23 mouse cellular contexts compared by ENCODE assay signal in the genomic region with DNA sequence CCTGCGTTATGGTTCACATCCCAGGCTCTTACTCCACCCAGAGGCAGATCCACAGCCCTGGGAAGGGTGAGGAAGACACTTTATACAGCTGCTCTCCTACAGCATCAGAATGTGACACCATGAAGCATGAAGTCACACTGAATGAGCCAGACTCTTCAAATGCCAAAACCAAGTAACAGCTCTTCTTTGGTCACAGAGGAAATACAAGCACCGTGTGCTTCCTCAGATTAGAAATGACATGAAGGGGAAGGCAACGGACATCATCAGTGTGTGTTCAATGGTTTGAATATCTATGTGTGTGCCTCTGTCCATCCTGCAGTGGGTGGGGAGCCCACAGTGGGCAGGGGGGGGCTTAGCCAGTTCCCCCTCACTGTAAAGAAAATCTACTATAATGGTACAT.
DNase-seq lines count a peak whose midpoint lies in the region; ATAC-seq lines count a peak whose summit lies in the region.
"Had no signal": no experiment of that assay in that cellular context is flagged by ENCODE, and none has a peak within 500 bp of the region (broad histone marks: within the 10 kb centered on the region; RNA-seq: fewer than 3 reads in every experiment).

No protein-coding gene starts in this region.

- H3K9ac ChIP-seq in liver, embryonic 12.5 days, result no peak overlapping the region
- no peak overlapping the region for H3K9ac ChIP-seq in kidney, embryonic 15.5 days
- H3K9ac ChIP-seq: embryonic facial prominence, embryonic 12.5 days; forebrain, embryonic 13.5 days; forebrain, embryonic 15.5 days; forebrain, postnatal 0 days had no signal

- no peaks in the 10 kb centered on the region for H3K9me3 ChIP-seq in liver, embryonic 12.5 days (replicated peaks)
- H3K9me3 ChIP-seq in kidney, embryonic 15.5 days (replicated peaks), result no peaks in the 10 kb centered on the region
- H3K9me3 ChIP-seq: embryonic facial prominence, embryonic 10.5 days; embryonic facial prominence, embryonic 12.5 days; forebrain, embryonic 13.5 days; forebrain, embryonic 15.5 days had no signal

- H3K4me1 ChIP-seq in liver, embryonic 12.5 days, result peaks cover 14% of the 10 kb centered on the region; the same call in 1 of the 2 replicates
- no peaks in the 10 kb centered on the region for H3K4me1 ChIP-seq in kidney, embryonic 15.5 days
- H3K4me1 ChIP-seq: embryonic facial prominence, embryonic 12.5 days; forebrain, embryonic 15.5 days had no signal

- H3K36me3 ChIP-seq in liver, embryonic 12.5 days, result no peaks in the 10 kb centered on the region
- no peaks in the 10 kb centered on the region for H3K36me3 ChIP-seq in kidney, embryonic 15.5 days
- H3K36me3 ChIP-seq: embryonic facial prominence, embryonic 10.5 days; embryonic facial prominence, embryonic 12.5 days; forebrain, embryonic 15.5 days had no signal

- 15% methylated on average over 3 of the region's 3 CpGs for WGBS in liver, embryonic 12.5 days (ENCODE audit: insufficient replicate concordance)
- WGBS in kidney, embryonic 15.5 days, result 76% methylated on average over 3 of the region's 3 CpGs

- peak; percentile 24; the same call in 1 of the 2 replicates for ATAC-seq in liver, embryonic 12.5 days
- peak; percentile 91 for ATAC-seq in common myeloid progenitor, adult 5-6 weeks (replicated peaks; ENCODE audit: low read depth, poor library complexity, severe bottlenecking)
- peak; percentile 88 to 89 for ATAC-seq in hematopoietic stem cell, adult 5-6 weeks (replicated peaks in 1 of 2; ENCODE audit: insufficient read depth in 1 of 2, low FRiP score in 2 of 2, low TSS enrichment in 1 of 2, low read depth in 1 of 2, poor library complexity in 2 of 2, severe bottlenecking in 2 of 2)
- ATAC-seq in monocyte, adult 5-6 weeks (replicated peaks; ENCODE audit: insufficient number of reproducible peaks, low FRiP score, low TSS enrichment, poor library complexity, severe bottlenecking), result no peak
- ATAC-seq in kidney, embryonic 15.5 days (replicated peaks; ENCODE audit: low FRiP score), result no peak
- ATAC-seq: forebrain, embryonic 13.5 days; forebrain, embryonic 15.5 days; forebrain, postnatal 0 days had no signal

- H3K4me3 ChIP-seq in liver, embryonic 12.5 days, result no peak overlapping the region
- H3K4me3 ChIP-seq in kidney, embryonic 15.5 days (replicated peaks), result no peak overlapping the region
- H3K4me3 ChIP-seq: embryonic facial prominence, embryonic 10.5 days; embryonic facial prominence, embryonic 12.5 days; forebrain, embryonic 13.5 days; forebrain, embryonic 15.5 days had no signal

- no peak overlapping the region for H3K27ac ChIP-seq in liver, embryonic 12.5 days
- no peak overlapping the region for H3K27ac ChIP-seq in kidney, embryonic 15.5 days
- H3K27ac ChIP-seq: embryonic facial prominence, embryonic 10.5 days; embryonic facial prominence, embryonic 12.5 days; forebrain, embryonic 13.5 days; forebrain, embryonic 15.5 days had no signal

- no peak for DNase-seq in liver
- peak; percentile 93 for DNase-seq in 416B (ENCODE audit: low read depth)
- DNase-seq in urinary bladder, postnatal 10 days (ENCODE audit: low spot score), result no peak
- DNase-seq: adrenal gland, adult 2 months; adrenal gland, postnatal 10 days; adrenal gland, postnatal 25 days; B cell, adult 2 months; cerebellum, adult 11 months; cerebellum, adult 18-20 months; cerebellum, adult 8-10 months; cerebellum, adult 9-11 months; cerebellum, postnatal 14 days; cerebellum, postnatal 36 days; forebrain, postnatal 0 days had no signal

- no peaks in the 10 kb centered on the region for H3K27me3 ChIP-seq in liver, embryonic 12.5 days (replicated peaks)
- H3K27me3 ChIP-seq in kidney, embryonic 15.5 days, result 0 out of 2 replicates have a peak, but pooled peaks cover 2% of the 10 kb centered on the region
- H3K27me3 ChIP-seq: embryonic facial prominence, embryonic 12.5 days; forebrain, embryonic 13.5 days; forebrain, embryonic 15.5 days had no signal

- no peak overlapping the region for H3K4me2 ChIP-seq in liver, embryonic 12.5 days
- no peak overlapping the region for H3K4me2 ChIP-seq in kidney, embryonic 15.5 days
- H3K4me2 ChIP-seq: embryonic facial prominence, embryonic 12.5 days; forebrain, embryonic 13.5 days; forebrain, embryonic 15.5 days had no signal

Comparison
In these comparisons a context has a peak if more than half of its experiments do, and no peak if none do; other contexts are left out.
1. ATAC-seq: peak in liver, embryonic 12.5 days (single experiment), common myeloid progenitor, adult 5-6 weeks (single experiment) and hematopoietic stem cell, adult 5-6 weeks (2 of 2); none in monocyte, adult 5-6 weeks (single experiment) and kidney, embryonic 15.5 days (single experiment).